Mouse (Mus musculus): ENCODE measurements around the gene Trim61. TPM values are rescaled to one million over a fixed set of nuclear protein-coding genes. Genes with fewer than 3 reads are reported as not detected.

Gene Trim61
- polyA plus RNA-seq (2015; fragmentation: Nextera tagmentation; extraction: Ambion mirVana), result not detected in 2 replicates

DNA sequence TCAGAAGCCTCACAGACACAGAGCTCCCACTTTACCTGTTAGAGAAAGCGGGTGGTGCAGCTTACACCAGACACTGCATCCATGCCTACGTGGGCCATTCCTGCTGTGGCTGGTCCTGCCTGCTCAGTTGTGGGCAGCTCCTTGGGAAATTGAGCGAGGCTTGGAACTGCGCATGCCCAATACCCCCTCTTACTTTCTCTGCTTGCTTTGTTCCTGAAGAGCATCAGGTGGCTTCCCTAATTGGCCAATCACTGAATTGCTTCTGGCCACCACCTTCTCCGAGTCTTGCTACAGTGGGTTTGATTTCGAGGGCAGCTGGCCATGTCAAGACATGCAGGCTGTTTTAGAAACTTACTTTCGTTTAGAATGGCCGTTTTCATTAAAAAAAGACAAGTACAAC, at the start of gene Trim61, which contains the start of gene Trim60:
Gene Trim61, minus strand, starts transcription at position 101 of the 400 bp plus-strand sequence.
Gene Trim60, minus strand, starts transcription at position 162 of the 400 bp plus-strand sequence.
- no peaks in the 10 kb centered on the region for H3K36me3 ChIP-seq
- no peak within 1 kb of the TSS for H3K4me2 ChIP-seq (replicated peaks)
- WGBS, result 89% methylated on average over 8 of the region's 8 CpGs
- H3K27me3 ChIP-seq, result no peaks in the 10 kb centered on the region
- no peak for ATAC-seq
- no peak within 1 kb of the TSS for H3K9ac ChIP-seq (replicated peaks)
- H3K4me3 ChIP-seq (replicated peaks), result no peak within 1 kb of the TSS
- H3K9me3 ChIP-seq, result no peaks in the 10 kb centered on the region
- H3K27ac ChIP-seq, result no peak within 1 kb of the TSS
- H3K4me1 ChIP-seq (replicated peaks), result no peaks in the 10 kb centered on the region

DNA sequence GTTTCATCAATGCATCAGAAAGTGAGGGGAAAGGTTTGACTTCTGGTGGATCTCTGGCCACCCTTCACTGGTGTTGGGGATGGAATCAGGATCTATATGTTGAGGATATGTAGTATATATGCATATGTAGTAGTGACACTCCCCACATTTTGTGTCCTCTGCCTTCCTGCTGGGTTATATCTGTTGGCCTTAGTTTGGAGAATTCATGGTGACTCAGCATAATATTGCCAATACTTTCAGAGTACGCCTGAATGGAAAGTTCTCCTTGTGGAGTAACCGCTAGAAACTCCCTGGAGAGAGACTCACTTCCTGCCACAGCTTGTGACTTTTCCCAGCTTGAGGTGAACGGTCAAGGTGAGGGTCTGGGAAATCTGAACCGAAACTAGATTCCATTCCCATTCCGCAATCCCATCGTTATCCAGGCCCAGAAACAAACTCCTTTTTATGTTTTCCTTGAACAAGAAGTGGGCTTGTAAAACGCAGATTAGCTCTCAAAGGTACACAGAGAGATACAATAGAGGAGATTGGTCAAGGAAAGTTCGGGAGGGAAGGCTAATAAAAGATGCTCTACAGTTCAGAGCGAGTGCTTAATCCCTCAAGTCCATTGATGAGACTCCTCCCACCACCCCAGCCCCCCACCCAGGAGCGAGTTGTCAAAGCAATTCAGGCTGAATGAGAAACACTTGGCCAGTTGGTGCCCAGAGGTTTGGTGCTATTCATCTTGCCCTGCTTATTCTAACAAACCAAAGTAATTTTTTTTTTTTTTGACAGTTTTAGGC, 49.6 kb upstream of the Trim61 start:
- Histone ChIP-seq H3K9ac (replicated peaks) (no peak overlapping the region), H3K4me3 (replicated peaks) (no peak overlapping the region), H3K27ac (no peak overlapping the region), H3K9me3 (no peaks in the 10 kb centered on the region), H3K4me2 (replicated peaks) (peak overlapping the region; percentile 21), H3K4me1 (replicated peaks) (peaks cover 5% of the 10 kb centered on the region; the same call in 1 of the 2 replicates), H3K36me3 (no peaks in the 10 kb centered on the region), H3K27me3 (no peaks in the 10 kb centered on the region)
- whole genome bisulfite sequencing, result 14% methylated on average over 10 of the region's 10 CpGs
- peak; percentile 77 for ATAC-seq

DNA sequence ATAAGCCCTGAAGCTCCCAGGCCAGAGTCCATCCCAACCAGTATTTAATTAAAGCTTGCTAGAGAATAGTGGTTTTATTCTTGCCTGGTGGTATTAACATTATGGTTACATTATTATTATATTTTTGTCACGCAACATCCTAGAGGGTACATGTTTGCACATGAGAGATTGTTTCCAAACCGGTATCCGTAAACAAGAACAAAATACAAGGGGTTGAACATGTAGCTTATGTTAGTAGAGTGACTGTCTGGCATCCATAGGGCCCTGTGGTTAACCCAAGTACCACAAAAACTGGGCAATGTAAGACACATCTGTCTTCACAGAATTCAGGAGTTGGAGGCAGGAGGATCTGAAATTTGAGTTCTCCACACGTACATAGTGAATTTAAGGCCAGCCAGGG, 48.7 kb upstream of the Trim61 start:
- peaks cover 5% of the 10 kb centered on the region; the same call in 1 of the 2 replicates for H3K4me1 ChIP-seq (replicated peaks)
- H3K4me3 ChIP-seq (replicated peaks), result no peak overlapping the region
- no peak overlapping the region for H3K4me2 ChIP-seq (replicated peaks)
- no peak overlapping the region for H3K9ac ChIP-seq (replicated peaks)
- ATAC-seq, result no peak
- 93% methylated on average over 4 of the region's 4 CpGs for WGBS
- H3K9me3 ChIP-seq, result no peaks in the 10 kb centered on the region
- H3K36me3 ChIP-seq, result no peaks in the 10 kb centered on the region
- H3K27ac ChIP-seq, result no peak overlapping the region
- no peaks in the 10 kb centered on the region for H3K27me3 ChIP-seq

DNA sequence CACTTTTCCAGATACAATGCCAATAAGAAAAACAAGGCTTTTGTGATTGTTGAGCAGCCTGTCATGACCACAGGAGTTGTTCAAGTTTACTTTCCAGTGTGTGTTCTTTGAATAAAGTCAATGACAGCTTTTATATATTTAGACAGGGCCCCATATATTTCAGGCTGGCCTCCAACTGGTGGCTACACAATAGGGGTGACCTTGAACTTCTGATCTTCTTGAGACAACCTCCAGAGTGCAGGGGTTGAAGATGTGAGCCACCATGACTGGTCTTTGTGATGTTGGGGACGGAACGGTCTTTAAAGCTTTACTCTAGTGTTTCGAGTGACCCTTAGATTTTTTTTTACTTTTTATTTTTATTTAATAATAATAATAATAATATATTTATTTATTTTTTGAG, 47.3 kb upstream of the Trim61 start:
- no peak overlapping the region for H3K9ac ChIP-seq (replicated peaks)
- H3K4me1 ChIP-seq (replicated peaks), result peaks cover 5% of the 10 kb centered on the region; the same call in 1 of the 2 replicates
- no peak overlapping the region for H3K4me3 ChIP-seq (replicated peaks)
- no peak overlapping the region for H3K27ac ChIP-seq
- H3K27me3 ChIP-seq, result no peaks in the 10 kb centered on the region
- H3K4me2 ChIP-seq (replicated peaks), result no peak overlapping the region
- no peaks in the 10 kb centered on the region for H3K9me3 ChIP-seq
- no peak for ATAC-seq
- no peaks in the 10 kb centered on the region for H3K36me3 ChIP-seq
- WGBS, result 99% methylated on average over 3 of the region's 3 CpGs

DNA sequence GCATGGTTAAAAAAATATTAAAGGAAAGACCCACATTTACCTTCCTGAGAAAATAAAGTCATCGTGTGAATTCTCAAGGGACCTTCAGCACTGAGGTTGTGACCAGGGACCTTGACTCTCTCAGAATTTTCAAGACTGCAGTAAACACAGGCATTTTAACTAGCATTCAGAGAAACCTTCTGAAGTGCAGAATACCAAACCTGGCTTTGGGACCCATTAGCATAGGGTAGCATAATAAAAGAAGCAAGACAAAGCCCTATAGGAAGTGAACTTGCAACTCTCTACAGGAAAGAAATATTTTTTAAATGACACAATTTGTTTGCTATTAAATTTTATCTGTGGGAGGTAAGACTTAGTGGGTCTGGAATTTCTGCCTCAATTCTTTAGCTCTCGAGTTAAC, 45.7 kb upstream of the Trim61 start:
- H3K27me3 ChIP-seq, result no peaks in the 10 kb centered on the region
- no peak for ATAC-seq
- H3K9ac ChIP-seq (replicated peaks), result no peak overlapping the region
- WGBS, result 68% methylated on average over 2 of the region's 2 CpGs
- no peak overlapping the region for H3K4me3 ChIP-seq (replicated peaks)
- H3K4me1 ChIP-seq (replicated peaks), result peaks cover 5% of the 10 kb centered on the region; the same call in 1 of the 2 replicates
- no peak overlapping the region for H3K4me2 ChIP-seq (replicated peaks)
- no peak overlapping the region for H3K27ac ChIP-seq
- no peaks in the 10 kb centered on the region for H3K9me3 ChIP-seq
- H3K36me3 ChIP-seq, result no peaks in the 10 kb centered on the region

DNA sequence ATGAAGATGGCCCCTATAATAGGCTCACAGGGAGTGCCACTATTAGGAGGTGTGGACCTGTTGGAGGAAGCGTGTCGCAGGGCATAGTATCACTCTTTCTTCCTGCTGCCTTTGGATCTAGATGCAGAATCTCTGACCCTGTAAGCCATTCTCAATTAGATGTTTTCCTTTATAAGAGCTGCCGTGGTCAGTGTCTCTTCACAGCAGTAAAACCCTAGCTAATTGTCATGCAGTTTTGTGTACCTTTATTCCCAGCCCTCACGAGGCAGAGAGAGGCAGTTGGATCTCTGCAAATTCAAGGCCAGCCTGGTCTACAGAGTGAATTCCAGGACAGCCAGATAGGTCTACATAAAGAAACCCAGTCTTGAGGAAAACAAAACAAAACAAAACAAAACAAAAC, 43.9 kb upstream of the Trim61 start:
- Histone ChIP-seq H3K27ac (no peak overlapping the region), H3K4me1 (replicated peaks) (no peaks in the 10 kb centered on the region), H3K9ac (replicated peaks) (no peak overlapping the region), H3K4me3 (replicated peaks) (no peak overlapping the region), H3K9me3 (no peaks in the 10 kb centered on the region), H3K4me2 (replicated peaks) (no peak overlapping the region), H3K36me3 (no peaks in the 10 kb centered on the region), H3K27me3 (no peaks in the 10 kb centered on the region)
- ATAC-seq, result no peak
- WGBS, result 63% methylated on average over 4 of the region's 4 CpGs

DNA sequence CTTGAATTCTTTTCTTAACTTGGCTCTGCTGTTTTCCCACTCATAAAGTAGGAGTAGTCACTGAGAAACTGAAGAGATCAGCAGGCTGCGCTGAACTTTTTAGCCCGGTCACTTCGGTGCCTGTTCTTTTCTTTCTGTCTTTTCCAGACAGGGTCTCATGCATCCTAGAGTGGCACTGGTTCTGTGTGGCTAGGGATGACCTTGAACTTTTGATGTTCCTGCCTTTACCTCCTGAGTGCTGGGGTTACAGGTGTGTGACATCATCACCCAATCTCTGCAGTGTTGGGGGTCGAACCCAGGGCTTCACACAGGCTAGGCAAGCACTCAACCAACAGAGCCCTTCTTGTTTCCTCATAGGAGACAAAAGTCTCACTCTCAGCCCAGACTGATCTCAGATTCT, 38.4 kb upstream of the Trim61 start:
- ATAC-seq, result no peak
- no peak overlapping the region for H3K27ac ChIP-seq
- no peak overlapping the region for H3K9ac ChIP-seq (replicated peaks)
- H3K27me3 ChIP-seq, result no peaks in the 10 kb centered on the region
- no peak overlapping the region for H3K4me3 ChIP-seq (replicated peaks)
- H3K36me3 ChIP-seq, result no peaks in the 10 kb centered on the region
- H3K4me2 ChIP-seq (replicated peaks), result no peak overlapping the region
- WGBS, result 97% methylated on average over 4 of the region's 4 CpGs
- no peaks in the 10 kb centered on the region for H3K9me3 ChIP-seq
- no peaks in the 10 kb centered on the region for H3K4me1 ChIP-seq (replicated peaks)

DNA sequence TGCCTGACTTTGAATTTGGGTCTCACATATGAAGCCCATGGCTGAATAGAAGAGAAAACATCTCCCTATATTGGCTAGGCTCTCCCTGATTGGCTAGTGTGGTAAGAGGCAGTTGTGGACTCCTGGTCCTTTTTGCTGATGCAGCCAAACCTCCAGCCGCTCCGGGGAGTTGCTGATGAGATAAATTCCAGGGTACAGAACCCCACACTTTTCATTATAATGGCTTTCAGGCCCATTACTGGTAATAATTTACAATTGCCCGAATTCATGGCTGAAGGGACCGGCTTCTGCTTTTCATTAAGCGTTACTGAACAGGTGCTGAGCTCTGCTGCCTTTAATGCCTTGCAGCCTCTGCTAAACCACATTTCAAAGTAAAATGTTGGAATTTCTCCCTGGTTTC, 35.6 kb upstream of the Trim61 start:
- WGBS, result 78% methylated on average over 5 of the region's 5 CpGs
- no peak for ATAC-seq
- Histone ChIP-seq H3K4me3 (replicated peaks) (no peak overlapping the region), H3K4me1 (replicated peaks) (no peaks in the 10 kb centered on the region), H3K27me3 (no peaks in the 10 kb centered on the region), H3K9ac (replicated peaks) (no peak overlapping the region), H3K27ac (no peak overlapping the region), H3K9me3 (no peaks in the 10 kb centered on the region), H3K4me2 (replicated peaks) (no peak overlapping the region), H3K36me3 (no peaks in the 10 kb centered on the region)

DNA sequence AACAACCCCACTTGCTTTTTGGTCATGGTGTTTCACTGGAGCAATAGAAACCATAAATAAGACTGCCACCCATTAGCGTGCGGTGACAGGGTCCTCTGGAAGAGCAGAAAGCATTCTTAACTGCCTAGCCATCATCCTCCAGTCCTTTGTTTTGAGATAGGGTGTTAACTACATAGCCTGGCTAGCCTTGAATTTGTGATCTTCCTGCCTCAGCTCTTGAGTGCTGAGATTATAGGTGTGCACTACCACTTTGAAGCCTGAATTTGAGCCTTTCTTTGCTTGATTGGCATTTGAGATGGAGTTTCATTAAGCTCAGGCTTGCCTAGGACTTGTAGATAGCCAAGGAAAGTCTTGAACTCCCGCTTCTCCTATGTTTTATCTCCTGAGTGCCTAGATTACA, 35.2 kb upstream of the Trim61 start:
- ATAC-seq, result no peak
- Histone ChIP-seq H3K27me3 (no peaks in the 10 kb centered on the region), H3K9ac (replicated peaks) (no peak overlapping the region), H3K4me3 (replicated peaks) (no peak overlapping the region), H3K4me2 (replicated peaks) (no peak overlapping the region), H3K27ac (no peak overlapping the region), H3K4me1 (replicated peaks) (no peaks in the 10 kb centered on the region), H3K9me3 (no peaks in the 10 kb centered on the region), H3K36me3 (no peaks in the 10 kb centered on the region)
- WGBS, result 96% methylated on average over 3 of the region's 3 CpGs

DNA sequence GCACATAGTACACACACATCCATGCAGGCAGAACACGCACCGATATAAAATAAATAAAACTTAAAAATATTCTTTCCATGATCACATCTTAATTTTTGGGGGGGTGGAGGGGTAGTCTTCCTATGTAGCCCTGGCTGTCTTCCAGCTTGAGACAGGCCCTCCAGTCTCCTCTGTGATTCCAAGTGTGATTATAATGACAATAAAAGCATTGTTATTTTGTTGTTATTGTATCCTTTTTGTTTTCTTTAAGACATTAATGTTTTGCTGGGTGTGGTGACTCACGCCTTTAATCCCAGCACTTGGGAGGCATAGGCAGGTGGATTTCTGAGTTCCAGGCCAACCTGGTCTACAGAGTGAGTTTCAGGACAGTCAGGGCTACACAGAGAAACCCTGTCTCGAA, 29.5 kb upstream of the Trim61 start:
- no peak overlapping the region for H3K4me2 ChIP-seq (replicated peaks)
- no peaks in the 10 kb centered on the region for H3K27me3 ChIP-seq
- H3K9me3 ChIP-seq, result no peaks in the 10 kb centered on the region
- H3K9ac ChIP-seq (replicated peaks), result no peak overlapping the region
- ATAC-seq, result no peak
- H3K27ac ChIP-seq, result no peak overlapping the region
- no peaks in the 10 kb centered on the region for H3K36me3 ChIP-seq
- no peak overlapping the region for H3K4me3 ChIP-seq (replicated peaks)
- 84% methylated on average over 4 of the region's 4 CpGs for WGBS
- no peaks in the 10 kb centered on the region; the same call in 1 of the 2 replicates for H3K4me1 ChIP-seq (replicated peaks)

DNA sequence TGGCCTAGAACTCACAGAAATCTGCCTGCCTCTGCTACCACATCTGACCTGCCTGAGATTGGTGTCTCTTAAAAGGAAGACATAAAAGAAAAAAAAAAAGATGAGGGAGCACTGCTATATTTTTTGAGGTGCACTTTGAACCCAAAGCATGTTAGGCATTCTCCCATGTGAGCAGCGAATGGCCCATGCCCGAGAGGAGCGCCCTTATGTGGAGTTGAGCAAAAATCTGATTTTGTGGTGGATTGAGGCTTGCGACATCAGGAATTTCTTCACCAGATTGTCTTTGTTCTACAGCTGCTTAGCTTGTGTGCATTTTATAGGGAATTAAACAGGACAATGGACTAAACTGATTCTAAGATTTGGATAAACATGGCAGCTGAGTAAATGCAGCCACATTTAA, 28.9 kb upstream of the Trim61 start:
- H3K9ac ChIP-seq (replicated peaks), result no peak overlapping the region
- H3K27me3 ChIP-seq, result no peaks in the 10 kb centered on the region
- H3K36me3 ChIP-seq, result no peaks in the 10 kb centered on the region
- no peak for ATAC-seq
- H3K4me1 ChIP-seq (replicated peaks), result no peaks in the 10 kb centered on the region; the same call in 1 of the 2 replicates
- no peak overlapping the region for H3K4me2 ChIP-seq (replicated peaks)
- H3K27ac ChIP-seq, result no peak overlapping the region
- no peak overlapping the region for H3K4me3 ChIP-seq (replicated peaks)
- no peaks in the 10 kb centered on the region for H3K9me3 ChIP-seq
- 90% methylated on average over 4 of the region's 4 CpGs for WGBS

DNA sequence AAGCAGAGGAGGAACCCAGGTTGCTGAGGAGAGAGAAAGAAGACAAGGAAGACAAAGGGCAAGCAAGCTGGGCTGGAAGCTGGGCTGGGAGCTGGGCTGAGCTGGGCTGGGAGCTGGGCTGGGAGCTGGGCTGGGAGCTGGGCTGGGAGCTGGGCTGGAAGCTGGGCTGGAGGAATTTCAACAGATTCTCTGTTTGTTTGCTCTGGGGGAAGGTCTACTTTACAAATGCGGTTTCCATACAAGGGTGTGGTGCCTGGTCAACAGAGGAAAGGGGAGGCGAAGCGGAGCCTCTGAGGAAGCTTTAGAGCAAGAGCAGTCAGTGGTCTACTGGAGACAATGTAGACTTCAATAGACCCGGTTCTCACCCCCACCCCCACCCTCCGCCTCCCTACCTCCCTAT, 28.2 kb upstream of the Trim61 start:
- Histone ChIP-seq H3K27me3 (no peaks in the 10 kb centered on the region), H3K27ac (no peak overlapping the region), H3K4me1 (replicated peaks) (no peaks in the 10 kb centered on the region; the same call in 1 of the 2 replicates), H3K36me3 (no peaks in the 10 kb centered on the region), H3K4me3 (replicated peaks) (no peak overlapping the region), H3K9me3 (no peaks in the 10 kb centered on the region), H3K9ac (replicated peaks) (no peak overlapping the region), H3K4me2 (replicated peaks) (no peak overlapping the region)
- no peak for ATAC-seq
- 30% methylated on average over 5 of the region's 5 CpGs for whole genome bisulfite sequencing
